Mouse (Mus musculus): ENCODE results near the gene Gm14190. TPM values are rescaled to one million over a fixed set of nuclear protein-coding genes. Genes with fewer than 3 reads are reported as not detected.
"Not testable (repeated sequence)": the region's sequence is repeated elsewhere in the genome, so short reads cannot be mapped to it uniquely, and the experiment has no call there.

The Gm14190 gene
- polyA plus RNA-seq (2015; fragmentation: Nextera tagmentation; extraction: Ambion mirVana): not detected in 2 replicates

- 77% methylated on average over 1 of the region's 1 CpGs for WGBS
- Histone ChIP-seq H3K4me3 (ENCODE audit: low read depth, low read length) (no peak within 1 kb of the TSS), H3K4me2 (ENCODE audit: low read length) (no peak within 1 kb of the TSS), H3K9me3 (replicated peaks; ENCODE audit: control insufficient read depth, low read length, poor library complexity, severe bottlenecking) (no peaks in the 10 kb centered on the region), H3K36me3 (ENCODE audit: control insufficient read depth, insufficient read depth, low read length) (no peaks in the 10 kb centered on the region), H3K27ac (ENCODE audit: low read length) (no peak within 1 kb of the TSS), H3K9ac (ENCODE audit: low read depth, low read length) (no peak within 1 kb of the TSS), H3K4me1 (ENCODE audit: control insufficient read depth, insufficient read depth, low read length) (no peaks in the 10 kb centered on the region), H3K27me3 (ENCODE audit: control insufficient read depth, insufficient read depth, low read depth, low read length) (no peaks in the 10 kb centered on the region)
- no peak for ATAC-seq
Observed at GRCm38 (mm10) chr11:99690463-99690862, at the start of gene Gm14190. Gene Gm14190, minus strand, starts transcription at chr11:99690740.

- Histone ChIP-seq H3K9ac (ENCODE audit: low read depth, low read length) (no peak within 1 kb of the TSS), H3K4me2 (ENCODE audit: low read length) (no peak within 1 kb of the TSS), H3K36me3 (ENCODE audit: control insufficient read depth, insufficient read depth, low read length) (no peaks in the 10 kb centered on the region), H3K27me3 (ENCODE audit: control insufficient read depth, insufficient read depth, low read depth, low read length) (no peaks in the 10 kb centered on the region), H3K4me1 (ENCODE audit: control insufficient read depth, insufficient read depth, low read length) (no peaks in the 10 kb centered on the region), H3K4me3 (ENCODE audit: low read depth, low read length) (no peak within 1 kb of the TSS), H3K27ac (ENCODE audit: low read length) (no peak within 1 kb of the TSS), H3K9me3 (replicated peaks; ENCODE audit: control insufficient read depth, low read length, poor library complexity, severe bottlenecking) (no peaks in the 10 kb centered on the region)
- no peak for ATAC-seq
- WGBS: 70% methylated on average over 2 of the region's 2 CpGs
Observed at GRCm38 (mm10) chr11:99734190-99734589, 43.6 kb upstream of the Gm14190 start, which contains the start of gene Gm14180. Gene Gm14180, minus strand, starts transcription at chr11:99734290.

GRCm38 (mm10) chr11:99724061-99724460, 33.5 kb upstream of the Gm14190 start:
- no peak for ATAC-seq

GRCm38 (mm10) chr11:99718759-99719158, 28.2 kb upstream of the Gm14190 start:
- 88% methylated on average over 1 of the region's 1 CpGs for WGBS
- Histone ChIP-seq H3K27me3 (ENCODE audit: control insufficient read depth, insufficient read depth, low read depth, low read length) (no peaks in the 10 kb centered on the region), H3K27ac (ENCODE audit: low read length) (no peak overlapping the region), H3K4me2 (ENCODE audit: low read length) (no peak overlapping the region), H3K9me3 (replicated peaks; ENCODE audit: control insufficient read depth, low read length, poor library complexity, severe bottlenecking) (no peaks in the 10 kb centered on the region), H3K4me1 (ENCODE audit: control insufficient read depth, insufficient read depth, low read length) (no peaks in the 10 kb centered on the region), H3K36me3 (ENCODE audit: control insufficient read depth, insufficient read depth, low read length) (no peaks in the 10 kb centered on the region), H3K4me3 (ENCODE audit: low read depth, low read length) (no peak overlapping the region), H3K9ac (ENCODE audit: low read depth, low read length) (no peak overlapping the region)
- no peak for ATAC-seq

More at GRCm38 (mm10) chr11:99724061-99724460, 33.5 kb upstream of the Gm14190 start:
- no peaks in the 10 kb centered on the region for H3K4me1 ChIP-seq (ENCODE audit: control insufficient read depth, insufficient read depth, low read length)
- H3K4me3 ChIP-seq (ENCODE audit: low read depth, low read length): no peak overlapping the region
- H3K36me3 ChIP-seq (ENCODE audit: control insufficient read depth, insufficient read depth, low read length): no peaks in the 10 kb centered on the region
- WGBS: 65% methylated on average over 2 of the region's 2 CpGs
- no peaks in the 10 kb centered on the region for H3K9me3 ChIP-seq (replicated peaks; ENCODE audit: control insufficient read depth, low read length, poor library complexity, severe bottlenecking)
- H3K9ac ChIP-seq (ENCODE audit: low read depth, low read length): no peak overlapping the region
- no peak overlapping the region for H3K27ac ChIP-seq (ENCODE audit: low read length)
- H3K27me3 ChIP-seq (ENCODE audit: control insufficient read depth, insufficient read depth, low read depth, low read length): no peaks in the 10 kb centered on the region
- H3K4me2 ChIP-seq (ENCODE audit: low read length): no peak overlapping the region

GRCm38 (mm10) chr11:99685235-99685634, 5.3 kb downstream of the Gm14190 start:
- H3K4me1 ChIP-seq (ENCODE audit: control insufficient read depth, insufficient read depth, low read length); H3K9ac ChIP-seq (ENCODE audit: low read depth, low read length); H3K9me3 ChIP-seq (replicated peaks; ENCODE audit: control insufficient read depth, low read length, poor library complexity, severe bottlenecking); ATAC-seq; H3K27me3 ChIP-seq (ENCODE audit: control insufficient read depth, insufficient read depth, low read depth, low read length); H3K4me2 ChIP-seq (ENCODE audit: low read length); H3K4me3 ChIP-seq (ENCODE audit: low read depth, low read length); H3K27ac ChIP-seq (ENCODE audit: low read length); H3K36me3 ChIP-seq (ENCODE audit: control insufficient read depth, insufficient read depth, low read length): not testable (repeated sequence)
- WGBS: 78% methylated on average over 1 of the region's 1 CpGs

GRCm38 (mm10) chr11:99683481-99683880, 7.1 kb downstream of the Gm14190 start:
- Histone ChIP-seq H3K9me3 (replicated peaks; ENCODE audit: control insufficient read depth, low read length, poor library complexity, severe bottlenecking) (no peaks in the 10 kb centered on the region), H3K9ac (ENCODE audit: low read depth, low read length) (no peak overlapping the region), H3K27me3 (ENCODE audit: control insufficient read depth, insufficient read depth, low read depth, low read length) (no peaks in the 10 kb centered on the region), H3K27ac (ENCODE audit: low read length) (no peak overlapping the region), H3K36me3 (ENCODE audit: control insufficient read depth, insufficient read depth, low read length) (no peaks in the 10 kb centered on the region), H3K4me1 (ENCODE audit: control insufficient read depth, insufficient read depth, low read length) (no peaks in the 10 kb centered on the region), H3K4me2 (ENCODE audit: low read length) (no peak overlapping the region), H3K4me3 (ENCODE audit: low read depth, low read length) (no peak overlapping the region)
- 84% methylated on average over 2 of the region's 2 CpGs for WGBS
- no peak for ATAC-seq

- Histone ChIP-seq H3K4me3 (ENCODE audit: low read depth, low read length) (no peak within 1 kb of the TSS), H3K4me2 (ENCODE audit: low read length) (no peak within 1 kb of the TSS), H3K9me3 (replicated peaks; ENCODE audit: control insufficient read depth, low read length, poor library complexity, severe bottlenecking) (no peaks in the 10 kb centered on the region), H3K36me3 (ENCODE audit: control insufficient read depth, insufficient read depth, low read length) (no peaks in the 10 kb centered on the region), H3K9ac (ENCODE audit: low read depth, low read length) (no peak within 1 kb of the TSS), H3K4me1 (ENCODE audit: control insufficient read depth, insufficient read depth, low read length) (no peaks in the 10 kb centered on the region), H3K27me3 (ENCODE audit: control insufficient read depth, insufficient read depth, low read depth, low read length) (no peaks in the 10 kb centered on the region), H3K27ac (ENCODE audit: low read length) (no peak within 1 kb of the TSS)
- ATAC-seq: no peak
Observed at GRCm38 (mm10) chr11:99665860-99666259, 24.7 kb downstream of the Gm14190 start, which contains the start of gene Krtap4-6. Gene Krtap4-6, minus strand, starts transcription at chr11:99665960.

GRCm38 (mm10) chr11:99662802-99663201, 27.7 kb downstream of the Gm14190 start:
- ATAC-seq: no peak
- Histone ChIP-seq H3K9ac (ENCODE audit: low read depth, low read length) (no peak overlapping the region), H3K27ac (ENCODE audit: low read length) (no peak overlapping the region), H3K36me3 (ENCODE audit: control insufficient read depth, insufficient read depth, low read length) (no peaks in the 10 kb centered on the region), H3K4me2 (ENCODE audit: low read length) (no peak overlapping the region), H3K4me3 (ENCODE audit: low read depth, low read length) (no peak overlapping the region), H3K9me3 (replicated peaks; ENCODE audit: control insufficient read depth, low read length, poor library complexity, severe bottlenecking) (no peaks in the 10 kb centered on the region), H3K4me1 (ENCODE audit: control insufficient read depth, insufficient read depth, low read length) (no peaks in the 10 kb centered on the region), H3K27me3 (ENCODE audit: control insufficient read depth, insufficient read depth, low read depth, low read length) (no peaks in the 10 kb centered on the region)
- WGBS: 90% methylated on average over 10 of the region's 10 CpGs

GRCm38 (mm10) chr11:99659256-99659655, 31.3 kb downstream of the Gm14190 start:
- WGBS: 87% methylated on average over 4 of the region's 4 CpGs
- Histone ChIP-seq H3K4me3 (ENCODE audit: low read depth, low read length) (no peak overlapping the region), H3K27ac (ENCODE audit: low read length) (no peak overlapping the region)

More at GRCm38 (mm10) chr11:99659256-99659655, 31.3 kb downstream of the Gm14190 start:
- no peaks in the 10 kb centered on the region for H3K27me3 ChIP-seq (ENCODE audit: control insufficient read depth, insufficient read depth, low read depth, low read length)
- H3K4me1 ChIP-seq (ENCODE audit: control insufficient read depth, insufficient read depth, low read length): no peaks in the 10 kb centered on the region
- no peak for ATAC-seq
- no peak overlapping the region for H3K4me2 ChIP-seq (ENCODE audit: low read length)
- no peaks in the 10 kb centered on the region for H3K36me3 ChIP-seq (ENCODE audit: control insufficient read depth, insufficient read depth, low read length)
- H3K9ac ChIP-seq (ENCODE audit: low read depth, low read length): no peak overlapping the region
- H3K9me3 ChIP-seq (replicated peaks; ENCODE audit: control insufficient read depth, low read length, poor library complexity, severe bottlenecking): no peaks in the 10 kb centered on the region
